Mouse (Mus musculus): Measurements from ENCODE around the gene Mvp. TPM values are rescaled to one million over a fixed set of nuclear protein-coding genes. Genes with fewer than 3 reads are reported as not detected.

Mvp gene
- polyA plus RNA-seq, 1 experiment from 2014 or later = 2.8 TPM

- 0% methylated on average over 22 of the region's 48 CpGs for WGBS
- Histone ChIP-seq H3K9ac (ENCODE audit: low read length) (peak overlapping the region; percentile 100), H3K9me3 (ENCODE audit: control insufficient read depth, low read length) (no peaks in the 10 kb centered on the region), H3K4me2 (peak overlapping the region; percentile 99), H3K4me3 (ENCODE audit: low read depth, low read length) (peak overlapping the region; percentile 99), H3K4me1 (ENCODE audit: control insufficient read depth, insufficient read depth, low read length) (peaks cover 45% of the 10 kb centered on the region), H3K27ac (ENCODE audit: low read depth, low read length) (peak overlapping the region; percentile 97), H3K36me3 (ENCODE audit: control insufficient read depth, insufficient read depth, low read length) (peaks cover 21% of the 10 kb centered on the region), H3K27me3 (ENCODE audit: control insufficient read depth, insufficient read depth, low read length) (no peaks in the 10 kb centered on the region)
- ATAC-seq (ENCODE audit: low FRiP score) (peak; percentile 24), DNase-seq (ENCODE audit: low spot score, missing footprints) (peak; percentile 96)
Measured at GRCm38 (mm10) chr7:127026161-127026600, 11.8 kb upstream of the Mvp start.

GRCm38 (mm10) chr7:127025556-127026160 is 11.2 kb upstream of the Mvp start:
- H3K36me3 ChIP-seq (ENCODE audit: control insufficient read depth, insufficient read depth, low read length) = peaks cover 16% of the 10 kb centered on the region
- ATAC-seq (ENCODE audit: low FRiP score) = no peak
- no peaks in the 10 kb centered on the region for H3K9me3 ChIP-seq (ENCODE audit: control insufficient read depth, low read length)
- no peaks in the 10 kb centered on the region for H3K27me3 ChIP-seq (ENCODE audit: control insufficient read depth, insufficient read depth, low read length)
- DNase-seq (ENCODE audit: low spot score, missing footprints) = no peak
- under 1% methylated on average over 60 of the region's 65 CpGs for WGBS
- peak overlapping the region; percentile 97 for H3K27ac ChIP-seq (ENCODE audit: low read depth, low read length)
- peak overlapping the region; percentile 99 for H3K4me2 ChIP-seq
- H3K9ac ChIP-seq (ENCODE audit: low read length) = peak overlapping the region; percentile 100
- peak overlapping the region; percentile 99 for H3K4me3 ChIP-seq (ENCODE audit: low read depth, low read length)
- peaks cover 50% of the 10 kb centered on the region for H3K4me1 ChIP-seq (ENCODE audit: control insufficient read depth, insufficient read depth, low read length)

- Histone ChIP-seq H3K4me1 (ENCODE audit: control insufficient read depth, insufficient read depth, low read length) (peaks cover 57% of the 10 kb centered on the region), H3K36me3 (ENCODE audit: control insufficient read depth, insufficient read depth, low read length) (peaks cover 16% of the 10 kb centered on the region), H3K9me3 (ENCODE audit: control insufficient read depth, low read length) (no peaks in the 10 kb centered on the region), H3K27ac (ENCODE audit: low read depth, low read length) (peak overlapping the region; percentile 97), H3K4me3 (ENCODE audit: low read depth, low read length) (peak overlapping the region; percentile 99), H3K27me3 (ENCODE audit: control insufficient read depth, insufficient read depth, low read length) (no peaks in the 10 kb centered on the region), H3K9ac (ENCODE audit: low read length) (peak overlapping the region; percentile 100), H3K4me2 (peak overlapping the region; percentile 99)
- WGBS = under 1% methylated on average over 30 of the region's 30 CpGs
- DNase-seq (ENCODE audit: low spot score, missing footprints) (peak; percentile 96), ATAC-seq (ENCODE audit: low FRiP score) (peak; percentile 19; the same call in 1 of the 2 replicates)
Measured at GRCm38 (mm10) chr7:127024755-127025555, 10.5 kb upstream of the Mvp start.

GRCm38 (mm10) chr7:127023896-127024690 is 9.7 kb upstream of the Mvp start:
- Histone ChIP-seq H3K9ac (ENCODE audit: low read length) (peak overlapping the region; percentile 100), H3K9me3 (ENCODE audit: control insufficient read depth, low read length) (no peaks in the 10 kb centered on the region), H3K4me3 (ENCODE audit: low read depth, low read length) (peak overlapping the region; percentile 99), H3K36me3 (ENCODE audit: control insufficient read depth, insufficient read depth, low read length) (peaks cover 14% of the 10 kb centered on the region), H3K4me2 (peak overlapping the region; percentile 99), H3K27me3 (ENCODE audit: control insufficient read depth, insufficient read depth, low read length) (no peaks in the 10 kb centered on the region), H3K27ac (ENCODE audit: low read depth, low read length) (no peak overlapping the region), H3K4me1 (ENCODE audit: control insufficient read depth, insufficient read depth, low read length) (peaks cover 59% of the 10 kb centered on the region)
- no peak for DNase-seq (ENCODE audit: low spot score, missing footprints)
- 24% methylated on average over 19 of the region's 19 CpGs for WGBS
- no peak for ATAC-seq (ENCODE audit: low FRiP score)

- H3K9ac ChIP-seq (ENCODE audit: low read length) = peak overlapping the region; percentile 100
- peaks cover 12% of the 10 kb centered on the region for H3K36me3 ChIP-seq (ENCODE audit: control insufficient read depth, insufficient read depth, low read length)
- no peaks in the 10 kb centered on the region for H3K27me3 ChIP-seq (ENCODE audit: control insufficient read depth, insufficient read depth, low read length)
- peak overlapping the region; percentile 99 for H3K4me3 ChIP-seq (ENCODE audit: low read depth, low read length)
- H3K4me1 ChIP-seq (ENCODE audit: control insufficient read depth, insufficient read depth, low read length) = peaks cover 63% of the 10 kb centered on the region
- no peak overlapping the region; the same call in 1 of the 2 replicates for H3K27ac ChIP-seq (ENCODE audit: low read depth, low read length)
- 82% methylated on average over 13 of the region's 13 CpGs for WGBS
- no peaks in the 10 kb centered on the region for H3K9me3 ChIP-seq (ENCODE audit: control insufficient read depth, low read length)
- H3K4me2 ChIP-seq = peak overlapping the region; percentile 99
- DNase-seq (ENCODE audit: low spot score, missing footprints) (no peak), ATAC-seq (ENCODE audit: low FRiP score) (no peak)
Measured at GRCm38 (mm10) chr7:127023272-127023691, 8.9 kb upstream of the Mvp start.

GRCm38 (mm10) chr7:127022528-127023271 is 8.3 kb upstream of the Mvp start:
- DNase-seq (ENCODE audit: low spot score, missing footprints) (no peak), ATAC-seq (ENCODE audit: low FRiP score) (no peak)
- peak overlapping the region; percentile 20 for H3K4me2 ChIP-seq
- H3K4me1 ChIP-seq (ENCODE audit: control insufficient read depth, insufficient read depth, low read length) = peaks cover 60% of the 10 kb centered on the region
- no peaks in the 10 kb centered on the region for H3K27me3 ChIP-seq (ENCODE audit: control insufficient read depth, insufficient read depth, low read length)
- H3K4me3 ChIP-seq (ENCODE audit: low read depth, low read length) = no peak overlapping the region; the same call in 1 of the 2 replicates
- H3K36me3 ChIP-seq (ENCODE audit: control insufficient read depth, insufficient read depth, low read length) = peaks cover 12% of the 10 kb centered on the region
- peak overlapping the region; percentile 40; the same call in 1 of the 2 replicates for H3K27ac ChIP-seq (ENCODE audit: low read depth, low read length)
- H3K9me3 ChIP-seq (ENCODE audit: control insufficient read depth, low read length) = no peaks in the 10 kb centered on the region
- H3K9ac ChIP-seq (ENCODE audit: low read length) = no peak overlapping the region; the same call in 1 of the 2 replicates
- 77% methylated on average over 7 of the region's 7 CpGs for WGBS

GRCm38 (mm10) chr7:127021563-127022527 is 7.4 kb upstream of the Mvp start:
- no peak for ATAC-seq (ENCODE audit: low FRiP score)
- H3K9ac ChIP-seq (ENCODE audit: low read length) = peak overlapping the region; percentile 79
- no peaks in the 10 kb centered on the region for H3K9me3 ChIP-seq (ENCODE audit: control insufficient read depth, low read length)
- WGBS = 39% methylated on average over 5 of the region's 5 CpGs
- peak overlapping the region; percentile 86 for H3K4me2 ChIP-seq
- H3K27me3 ChIP-seq (ENCODE audit: control insufficient read depth, insufficient read depth, low read length) = no peaks in the 10 kb centered on the region
- H3K36me3 ChIP-seq (ENCODE audit: control insufficient read depth, insufficient read depth, low read length) = peaks cover 12% of the 10 kb centered on the region
- peak overlapping the region; percentile 72 for H3K27ac ChIP-seq (ENCODE audit: low read depth, low read length)
- H3K4me1 ChIP-seq (ENCODE audit: control insufficient read depth, insufficient read depth, low read length) = peaks cover 58% of the 10 kb centered on the region
- peak overlapping the region; percentile 44 for H3K4me3 ChIP-seq (ENCODE audit: low read depth, low read length)
- DNase-seq (ENCODE audit: low spot score, missing footprints) = no peak
